Comparison of ENCODE assay signal across 10 mouse cellular contexts in genomic region chrX:166621560-166622301, GRCm38 (mm10). TPM values are rescaled to one million over a fixed set of nuclear protein-coding genes. Genes with fewer than 3 reads are reported as not detected.
DNase-seq lines count a peak whose midpoint lies in the region; ATAC-seq lines count a peak whose summit lies in the region.
"Had no signal": no experiment of that assay in that cellular context is flagged by ENCODE, and none has a peak within 500 bp of the region (broad histone marks: within the 10 kb centered on the region; RNA-seq: fewer than 3 reads in every experiment).

No protein-coding gene starts in this region.

- ATAC-seq in frontal cortex, adult (ENCODE audit: low TSS enrichment): peak; percentile 97
- no peak for ATAC-seq in lung, embryonic 16.5 days (ENCODE audit: low read depth)
- peak; percentile 76 for ATAC-seq in neural tube, embryonic 13.5 days (ENCODE audit: low read depth)
- ATAC-seq in midbrain, embryonic 13.5 days: no peak

- H3K36me3 ChIP-seq in lung, embryonic 16.5 days (ENCODE audit: control insufficient read depth, insufficient read depth, low read length): no peaks in the 10 kb centered on the region
- no peaks in the 10 kb centered on the region for H3K36me3 ChIP-seq in neural tube, embryonic 13.5 days
- H3K36me3 ChIP-seq in midbrain, embryonic 13.5 days: no peaks in the 10 kb centered on the region
- H3K36me3 ChIP-seq: liver, embryonic 15.5 days had no signal

- H3K27ac ChIP-seq in lung, embryonic 16.5 days (ENCODE audit: low read length): 0 out of 2 replicates have a peak overlapping the region, but pooled peaks have one; percentile 4
- H3K27ac ChIP-seq in neural tube, embryonic 13.5 days (replicated peaks): peak overlapping the region; percentile 43
- no peak overlapping the region for H3K27ac ChIP-seq in midbrain, embryonic 13.5 days
- H3K27ac ChIP-seq: liver, embryonic 15.5 days had no signal

- no peak overlapping the region for H3K4me2 ChIP-seq in lung, embryonic 16.5 days (ENCODE audit: low read depth, low read length)
- H3K4me2 ChIP-seq in neural tube, embryonic 13.5 days: peak overlapping the region; percentile 16
- H3K4me2 ChIP-seq in midbrain, embryonic 13.5 days (replicated peaks): no peak overlapping the region
- H3K4me2 ChIP-seq: heart, embryonic 11.5 days; liver, embryonic 15.5 days had no signal

- no peak overlapping the region for H3K4me3 ChIP-seq in lung, embryonic 16.5 days (ENCODE audit: low read length)
- H3K4me3 ChIP-seq in neural tube, embryonic 13.5 days: no peak overlapping the region
- no peak overlapping the region for H3K4me3 ChIP-seq in midbrain, embryonic 13.5 days (replicated peaks)
- H3K4me3 ChIP-seq: liver, embryonic 15.5 days had no signal

- peaks cover 7% of the 10 kb centered on the region for H3K4me1 ChIP-seq in lung, embryonic 16.5 days (replicated peaks; ENCODE audit: control insufficient read depth, insufficient read depth, low read length)
- peaks cover 7% of the 10 kb centered on the region for H3K4me1 ChIP-seq in neural tube, embryonic 13.5 days (replicated peaks)
- no peaks in the 10 kb centered on the region for H3K4me1 ChIP-seq in midbrain, embryonic 13.5 days (replicated peaks)
- H3K4me1 ChIP-seq: liver, embryonic 15.5 days had no signal

- no peaks in the 10 kb centered on the region for H3K9me3 ChIP-seq in lung, embryonic 16.5 days (ENCODE audit: control insufficient read depth, low read length)
- no peaks in the 10 kb centered on the region for H3K9me3 ChIP-seq in neural tube, embryonic 13.5 days
- H3K9me3 ChIP-seq in midbrain, embryonic 13.5 days: no peaks in the 10 kb centered on the region
- H3K9me3 ChIP-seq: liver, embryonic 15.5 days had no signal

- H3K27me3 ChIP-seq in lung, embryonic 16.5 days (ENCODE audit: control insufficient read depth, insufficient read depth, low read depth, low read length): peaks cover 3% of the 10 kb centered on the region; the same call in 1 of the 2 replicates
- peaks cover 36% of the 10 kb centered on the region for H3K27me3 ChIP-seq in neural tube, embryonic 13.5 days
- peaks cover 54% of the 10 kb centered on the region; the same call in 1 of the 2 replicates for H3K27me3 ChIP-seq in midbrain, embryonic 13.5 days
- H3K27me3 ChIP-seq: liver, embryonic 15.5 days had no signal

- WGBS in lung, embryonic 16.5 days: 52% methylated on average over 9 of the region's 9 CpGs
- WGBS in neural tube, embryonic 13.5 days: 38% methylated on average over 9 of the region's 9 CpGs
- 58% methylated on average over 9 of the region's 9 CpGs for WGBS in midbrain, embryonic 13.5 days

- H3K9ac ChIP-seq in lung, embryonic 16.5 days (ENCODE audit: low read length): no peak overlapping the region
- H3K9ac ChIP-seq in neural tube, embryonic 13.5 days: no peak overlapping the region
- no peak overlapping the region for H3K9ac ChIP-seq in midbrain, embryonic 13.5 days (replicated peaks)
- H3K9ac ChIP-seq: liver, embryonic 15.5 days had no signal

- no peak for DNase-seq in frontal cortex, postnatal 25 days (ENCODE audit: low spot score in 2 of 2)
- no peak for DNase-seq in lung, adult 18-20 months
- DNase-seq in adrenal gland, postnatal 14 days: peak; percentile 57
- no peak for DNase-seq in heart, postnatal 4 days

RNA-seq across cellular contexts. Expression of gene Egfl6, which starts 36.2 kb away (rescaled TPM):
- polyA plus RNA-seq in lung, embryonic 16.5 days (2015; fragmentation: Nextera tagmentation; extraction: Ambion mirVana): 98.2 and 123 TPM in 2 replicates
- total RNA-seq in adrenal gland, postnatal 14 days (2021): 20.5 and 21.4 TPM in 2 replicates
- polyA plus RNA-seq in neural tube, embryonic 13.5 days (2015; fragmentation: Nextera tagmentation; extraction: Ambion mirVana): 7.5 and 14.6 TPM in 2 replicates
- under 1 TPM; 0.74 TPM for total RNA-seq in heart, postnatal 4 days (2021)
- 1.0 and 1.8 TPM in 2 replicates for polyA plus RNA-seq in midbrain, embryonic 13.5 days (2015; fragmentation: Nextera tagmentation; extraction: Ambion mirVana)

Comparison
In these comparisons a context has a peak if more than half of its experiments do, and no peak if none do; other contexts are left out.
1. ATAC-seq: peak in frontal cortex, adult (single experiment) and neural tube, embryonic 13.5 days (single experiment); none in lung, embryonic 16.5 days (single experiment) and midbrain, embryonic 13.5 days (single experiment).